Mouse (Mus musculus) liver, embryonic 13.5 days (tissue): ENCODE results near the gene Pla2g5. TPM values are rescaled to one million over a fixed set of nuclear protein-coding genes. Genes with fewer than 3 reads are reported as not detected.

Source experiments
- ATAC-seq: fragments of 200-750 bp; cut with Nextera tagmentation; 2 replicates; pipeline ENCODE4 v1.8.0; 2017; ENCODE audit warnings: low read depth, mild to moderate bottlenecking, moderate number of reproducible peaks, moderate library complexity
- DNase-seq: peaks from one replicate; pipeline ENCODE4 v3.0.0; 2022
- H3K27ac ChIP-seq: fragments of 300-500 bp; sonication (generic); 2 replicates; pipeline ENCODE4 v1.5.1; 2015; ENCODE audit warnings: moderate library complexity, mild to moderate bottlenecking, inconsistent platforms
- H3K27me3 ChIP-seq: fragments of 300-500 bp; sonication (generic); 2 replicates; pipeline ENCODE4 v1.6.1; 2015; ENCODE audit warnings: mild to moderate bottlenecking, inconsistent platforms
- H3K36me3 ChIP-seq: fragments of 300-500 bp; sonication (generic); 2 replicates; pipeline ENCODE4 v1.6.1; 2015; ENCODE audit warnings: mild to moderate bottlenecking, inconsistent platforms
- H3K4me1 ChIP-seq: fragments of 300-500 bp; sonication (generic); replicated peaks from 2 replicates; pipeline ENCODE4 v1.6.1; 2015; ENCODE audit warnings: inconsistent platforms
- H3K4me2 ChIP-seq: fragments of 300-500 bp; sonication (generic); 2 replicates; pipeline ENCODE4 v1.6.1; 2015; ENCODE audit warnings: inconsistent platforms, mild to moderate bottlenecking, moderate library complexity
- H3K4me3 ChIP-seq: fragments of 300-500 bp; sonication (generic); replicated peaks from 2 replicates; pipeline ENCODE4 v1.5.1; 2015; ENCODE audit warnings: mild to moderate bottlenecking, inconsistent platforms
- H3K9ac ChIP-seq: fragments of 300-500 bp; sonication (generic); 2 replicates; pipeline ENCODE4 v1.6.1; 2015; ENCODE audit warnings: mild to moderate bottlenecking, inconsistent platforms
- H3K9me3 ChIP-seq: fragments of 300-500 bp; sonication (generic); replicated peaks from 2 replicates; pipeline ENCODE4 v1.6.1; 2016; ENCODE audit warnings: inconsistent platforms
- WGBS: fragments of 180-500 bp; shearing (Covaris S2); methylation state at CpG from one replicate; pipeline ENCODE4 v1.1.7; 2015; ENCODE audit not compliant: insufficient replicate concordance; 5-methylcytosine and 5-hydroxymethylcytosine counted together
- polyA plus RNA-seq: library from polyadenylated mRNA; unstranded; fragments of >200 nt; fragmentation: Nextera tagmentation; extraction: Ambion mirVana; gene quantifications from 2 replicates; pipeline ENCODE4 v1.2.1, GENCODE M21; 2015

Pla2g5 gene
- polyA plus RNA-seq, 1 experiment from 2014 or later: not detected

DNA sequence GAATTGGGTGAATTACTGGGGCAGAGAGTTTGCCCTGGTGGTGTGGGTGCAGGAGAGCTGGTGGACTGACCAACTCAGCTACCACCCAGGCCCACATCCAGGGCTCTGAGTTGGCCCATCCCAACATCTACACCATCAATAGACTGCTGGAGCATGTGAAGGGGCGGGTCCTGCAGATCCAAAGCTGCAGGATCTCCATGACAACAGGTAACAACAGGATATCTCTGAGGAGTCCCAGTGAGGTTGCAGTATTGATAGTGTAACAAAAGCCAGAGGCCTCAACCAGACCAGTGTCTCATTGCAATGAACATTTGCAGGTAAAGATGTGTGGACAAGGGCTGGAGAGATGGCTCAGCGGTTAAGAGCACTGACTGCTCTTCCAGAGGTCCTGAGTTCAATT is 42.2 kb downstream of the Pla2g5 start:
- Histone ChIP-seq H3K4me3 (no peak overlapping the region), H3K4me2 (no peak overlapping the region), H3K9me3 (no peaks in the 10 kb centered on the region), H3K36me3 (no peaks in the 10 kb centered on the region), H3K27me3 (no peaks in the 10 kb centered on the region), H3K9ac (no peak overlapping the region), H3K4me1 (no peaks in the 10 kb centered on the region), H3K27ac (no peak overlapping the region)
- ATAC-seq (no peak), DNase-seq (no peak)
- 68% methylated on average over 2 of the region's 2 CpGs for WGBS

DNA sequence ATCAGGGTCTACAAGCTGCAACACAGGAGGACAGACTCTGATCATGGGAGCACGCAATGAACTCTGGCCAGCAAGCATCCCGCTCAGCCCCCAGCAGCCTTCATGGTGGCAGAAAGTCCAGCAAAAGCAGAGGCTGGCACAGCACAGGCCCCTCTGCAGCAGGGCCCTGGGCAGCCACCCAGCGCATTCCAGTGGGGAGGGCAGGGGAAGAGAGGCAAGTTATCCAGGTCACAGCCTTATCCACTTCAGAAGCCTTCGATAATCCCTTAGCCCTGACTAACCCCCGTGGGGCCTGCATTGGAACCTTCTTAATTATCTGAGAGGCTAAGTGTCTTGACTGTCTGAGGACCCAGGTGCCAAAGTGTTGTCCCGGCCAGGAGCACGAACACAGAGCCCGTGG is 44.2 kb downstream of the Pla2g5 start:
- Histone ChIP-seq H3K9me3 (no peaks in the 10 kb centered on the region), H3K4me1 (no peaks in the 10 kb centered on the region), H3K27ac (no peak overlapping the region), H3K4me3 (no peak overlapping the region), H3K9ac (no peak overlapping the region), H3K4me2 (no peak overlapping the region), H3K36me3 (no peaks in the 10 kb centered on the region), H3K27me3 (no peaks in the 10 kb centered on the region)
- no peak for DNase-seq
- ATAC-seq: no peak
- WGBS: 42% methylated on average over 8 of the region's 8 CpGs

DNA sequence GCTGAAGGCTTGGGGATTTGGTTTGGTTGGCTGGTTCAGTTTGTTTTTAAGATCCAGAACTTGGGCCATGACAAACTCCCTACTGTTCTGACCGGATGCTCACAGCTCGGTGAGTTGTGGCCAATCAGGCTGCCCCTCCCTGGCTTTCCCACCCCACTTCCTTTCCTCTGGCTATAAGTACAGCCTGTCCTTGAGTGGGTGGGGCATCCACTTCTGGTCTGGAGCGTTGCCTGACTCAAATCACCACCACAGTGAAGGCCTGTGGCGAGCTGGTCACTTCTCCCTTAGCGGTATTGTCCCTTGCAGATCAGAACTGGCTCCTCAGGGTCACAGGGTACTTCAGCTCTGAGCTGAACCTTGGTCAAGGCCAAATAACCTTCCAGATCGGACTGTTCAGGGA is 45.5 kb downstream of the Pla2g5 start:
- H3K36me3 ChIP-seq: no peaks in the 10 kb centered on the region
- ATAC-seq (no peak), DNase-seq (no peak)
- 0 out of 2 replicates have a peak, but pooled peaks cover 3% of the 10 kb centered on the region for H3K27me3 ChIP-seq
- 46% methylated on average over 6 of the region's 6 CpGs for WGBS
- H3K9ac ChIP-seq: no peak overlapping the region
- no peak overlapping the region for H3K4me2 ChIP-seq
- no peaks in the 10 kb centered on the region for H3K9me3 ChIP-seq
- no peaks in the 10 kb centered on the region for H3K4me1 ChIP-seq
- H3K27ac ChIP-seq: no peak overlapping the region
- H3K4me3 ChIP-seq: no peak overlapping the region

DNA sequence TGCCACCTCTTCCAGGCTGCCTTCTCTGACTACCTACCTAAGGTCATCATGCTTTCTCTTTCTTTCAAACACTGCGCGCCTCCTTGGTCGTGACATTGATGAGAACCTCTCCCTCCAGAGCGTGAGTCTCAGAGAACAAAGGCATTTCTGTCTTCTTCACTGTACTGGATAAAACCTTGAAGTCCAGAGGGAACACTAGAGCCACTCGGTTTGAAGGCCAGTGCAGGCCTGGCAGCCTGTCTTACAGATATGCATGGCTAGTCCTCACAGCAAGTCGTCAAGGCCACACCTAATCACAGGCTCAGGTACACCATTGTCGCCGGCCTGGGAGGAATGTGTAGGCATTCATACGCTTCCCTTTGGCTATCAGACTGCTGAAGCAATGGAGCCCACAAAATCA is 47.1 kb downstream of the Pla2g5 start:
- ATAC-seq (no peak), DNase-seq (no peak)
- H3K9ac ChIP-seq: no peak overlapping the region
- H3K4me1 ChIP-seq: no peaks in the 10 kb centered on the region
- no peak overlapping the region for H3K27ac ChIP-seq
- 0 out of 2 replicates have a peak, but pooled peaks cover 3% of the 10 kb centered on the region for H3K27me3 ChIP-seq
- no peaks in the 10 kb centered on the region for H3K36me3 ChIP-seq
- H3K9me3 ChIP-seq: no peaks in the 10 kb centered on the region
- no peak overlapping the region for H3K4me3 ChIP-seq
- WGBS: 73% methylated on average over 9 of the region's 9 CpGs
- H3K4me2 ChIP-seq: no peak overlapping the region

DNA sequence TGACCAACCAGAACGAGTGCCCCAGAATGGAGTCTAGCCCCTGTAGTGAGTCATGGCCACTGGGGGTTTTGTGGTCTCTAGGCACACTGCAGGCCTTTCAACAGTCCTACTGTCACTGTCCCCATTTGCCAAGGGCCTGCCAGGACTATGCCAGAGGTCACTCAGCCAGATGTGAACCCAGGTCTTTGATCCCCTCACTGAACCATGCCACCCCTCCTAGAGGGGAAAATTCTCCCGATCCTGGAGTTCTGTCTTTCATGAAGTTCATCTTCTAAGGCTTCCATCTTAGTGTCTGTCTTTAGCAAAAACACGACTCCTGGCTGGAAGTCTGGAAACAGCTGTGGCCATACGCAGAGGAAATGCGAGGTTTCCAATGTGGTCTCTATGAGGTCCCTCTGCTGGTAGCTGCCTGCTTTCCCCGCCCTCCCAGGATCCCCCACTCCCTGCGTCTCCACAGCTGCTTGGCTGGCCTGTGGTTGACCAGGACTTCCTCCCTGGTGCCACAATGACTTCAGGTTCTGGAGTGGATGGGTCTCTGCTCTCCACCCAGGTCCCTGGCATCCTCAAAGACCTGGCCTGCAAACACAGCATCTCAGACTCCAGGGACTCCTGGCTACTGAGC is 56.3 kb downstream of the Pla2g5 start:
- H3K9ac ChIP-seq: no peak overlapping the region
- no peaks in the 10 kb centered on the region for H3K36me3 ChIP-seq
- H3K27ac ChIP-seq: no peak overlapping the region
- 23% methylated on average over 7 of the region's 7 CpGs for WGBS
- no peak for ATAC-seq
- no peak overlapping the region for H3K4me3 ChIP-seq
- no peaks in the 10 kb centered on the region; the same call in 1 of the 2 replicates for H3K27me3 ChIP-seq
- no peaks in the 10 kb centered on the region for H3K4me1 ChIP-seq
- DNase-seq: no peak
- no peaks in the 10 kb centered on the region for H3K9me3 ChIP-seq
- no peak overlapping the region for H3K4me2 ChIP-seq

DNA sequence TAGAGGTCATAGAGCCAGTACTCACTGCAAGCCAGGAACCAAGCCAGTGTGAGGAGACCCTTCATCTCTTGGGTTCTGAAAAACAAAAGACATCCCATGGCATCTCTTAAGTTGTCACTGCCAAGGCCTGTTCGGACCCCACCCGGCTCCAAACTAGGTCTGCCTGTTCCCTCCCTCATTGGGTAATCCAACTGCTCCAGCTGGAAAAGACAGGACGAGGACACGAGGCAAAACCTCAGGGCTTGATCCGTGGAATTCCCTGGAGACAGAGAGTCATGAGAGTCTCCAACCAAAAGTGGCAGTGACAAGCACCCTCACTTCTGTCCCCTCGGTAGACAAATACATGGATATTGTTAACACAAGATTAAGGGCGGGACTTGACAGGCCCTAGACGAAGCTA is 57.1 kb downstream of the Pla2g5 start:
- H3K27me3 ChIP-seq: no peaks in the 10 kb centered on the region; the same call in 1 of the 2 replicates
- WGBS: 58% methylated on average over 8 of the region's 8 CpGs

DNA sequence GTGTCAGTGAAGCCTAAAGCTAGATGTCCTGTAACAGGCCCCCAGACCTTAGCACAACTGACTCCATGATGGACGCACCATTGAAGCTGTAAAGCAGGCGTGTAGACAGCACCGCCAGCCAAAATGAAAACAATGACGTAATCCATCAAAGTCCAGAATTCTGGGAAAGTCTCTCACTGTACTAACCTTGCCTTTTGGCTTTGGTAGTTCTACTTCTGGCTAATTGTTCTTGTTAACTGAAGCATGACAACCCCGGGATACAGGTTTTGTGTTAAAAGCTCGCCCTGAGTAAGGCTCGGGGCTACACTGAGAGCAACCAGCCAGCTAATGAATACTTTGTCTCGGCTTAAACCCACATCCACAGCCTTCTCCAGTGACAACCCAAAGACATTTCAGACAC is 58.0 kb downstream of the Pla2g5 start:
- no peaks in the 10 kb centered on the region; the same call in 1 of the 2 replicates for H3K27me3 ChIP-seq
- H3K4me3 ChIP-seq: no peak overlapping the region
- 55% methylated on average over 8 of the region's 8 CpGs for WGBS
- H3K27ac ChIP-seq: no peak overlapping the region
- H3K4me1 ChIP-seq: no peaks in the 10 kb centered on the region
- DNase-seq (no peak), ATAC-seq (no peak)
- no peaks in the 10 kb centered on the region for H3K9me3 ChIP-seq
- H3K9ac ChIP-seq: no peak overlapping the region
- H3K36me3 ChIP-seq: no peaks in the 10 kb centered on the region
- H3K4me2 ChIP-seq: no peak overlapping the region

More for the DNA sequence above, 57.1 kb downstream of the Pla2g5 start:
- ATAC-seq (no peak), DNase-seq (no peak)
- Histone ChIP-seq H3K4me3 (no peak overlapping the region), H3K9me3 (no peaks in the 10 kb centered on the region), H3K36me3 (no peaks in the 10 kb centered on the region), H3K9ac (no peak overlapping the region), H3K27ac (no peak overlapping the region), H3K4me2 (no peak overlapping the region), H3K4me1 (no peaks in the 10 kb centered on the region)

DNA sequence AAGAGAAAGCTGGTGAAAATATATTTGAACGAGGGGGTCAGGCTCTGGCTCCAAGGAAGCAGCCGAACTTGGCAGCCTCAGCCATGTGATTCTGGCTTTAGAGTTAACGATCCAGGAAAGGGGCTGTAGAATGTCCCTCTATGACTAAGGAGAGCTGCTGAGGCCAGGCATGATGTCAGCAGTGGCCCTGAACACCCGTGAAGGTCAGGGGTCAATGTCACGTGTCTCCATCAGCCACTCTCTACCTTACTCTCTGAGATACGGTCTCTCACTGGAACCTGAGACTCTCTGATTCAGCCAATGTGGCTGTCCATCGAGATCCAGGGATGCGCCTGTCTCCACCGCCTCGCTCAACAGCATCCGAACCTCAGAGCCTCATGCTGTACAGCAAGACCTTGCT is 60.4 kb downstream of the Pla2g5 start:
- Histone ChIP-seq H3K27ac (no peak overlapping the region), H3K27me3 (no peaks in the 10 kb centered on the region), H3K4me2 (no peak overlapping the region), H3K9ac (no peak overlapping the region), H3K4me1 (no peaks in the 10 kb centered on the region), H3K9me3 (no peaks in the 10 kb centered on the region), H3K36me3 (no peaks in the 10 kb centered on the region), H3K4me3 (no peak overlapping the region)
- 70% methylated on average over 11 of the region's 11 CpGs for WGBS
- DNase-seq: no peak
- ATAC-seq: no peak

DNA sequence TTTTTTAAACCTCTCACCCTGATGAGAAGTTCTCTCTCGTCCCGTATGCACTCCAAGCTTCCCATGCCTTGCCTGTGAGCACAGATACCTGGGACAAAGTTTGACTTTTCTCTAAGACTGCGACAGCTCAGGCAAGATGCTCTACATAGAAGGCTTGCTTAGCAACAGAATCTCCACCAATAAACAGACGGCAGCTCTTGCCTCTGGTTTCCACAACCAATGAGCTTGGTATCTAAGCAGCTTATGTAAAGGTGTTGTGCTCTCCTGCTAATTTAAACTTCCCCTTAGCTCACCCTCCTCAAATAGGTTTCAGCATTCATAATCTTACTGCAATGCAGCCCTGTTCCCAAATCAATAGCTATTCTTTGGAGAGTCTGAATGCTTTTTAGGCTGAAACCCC is 61.7 kb downstream of the Pla2g5 start:
- no peak for DNase-seq
- Histone ChIP-seq H3K4me1 (no peaks in the 10 kb centered on the region), H3K4me2 (no peak overlapping the region), H3K9ac (no peak overlapping the region), H3K36me3 (no peaks in the 10 kb centered on the region), H3K27ac (no peak overlapping the region), H3K9me3 (no peaks in the 10 kb centered on the region), H3K27me3 (no peaks in the 10 kb centered on the region), H3K4me3 (no peak overlapping the region)
- ATAC-seq: no peak
- WGBS: 60% methylated on average over 4 of the region's 4 CpGs

DNA sequence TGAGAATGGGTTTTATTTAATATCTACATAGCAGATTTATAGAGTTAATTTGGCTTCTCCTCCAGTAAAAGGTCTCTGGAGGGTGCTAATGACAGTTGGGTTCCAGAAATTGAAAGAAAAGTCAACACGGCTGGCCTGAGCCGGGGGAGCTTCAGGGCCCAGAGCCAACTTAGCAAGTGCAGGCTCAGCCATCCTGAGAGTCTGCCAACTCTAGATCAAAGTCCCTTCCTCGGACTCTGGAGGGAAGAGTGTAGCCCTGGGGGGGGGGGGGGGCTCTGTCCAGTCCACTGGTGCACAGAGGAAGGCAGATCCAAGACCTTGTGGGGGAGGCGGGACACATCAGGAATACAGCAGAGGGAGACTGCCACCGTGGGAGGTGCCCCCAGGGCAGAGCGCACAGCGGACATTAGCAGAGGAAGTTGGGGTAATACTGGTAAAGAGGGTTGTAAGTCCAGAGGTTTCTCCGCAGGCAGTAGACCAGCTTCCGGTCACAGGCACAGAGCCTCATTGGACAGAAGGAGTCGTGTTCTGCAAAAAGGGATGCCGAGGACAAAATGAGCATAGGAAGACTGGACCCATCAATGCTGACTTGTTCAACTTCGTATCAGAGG is 63.0 kb downstream of the Pla2g5 start:
- Histone ChIP-seq H3K4me3 (no peak overlapping the region), H3K36me3 (no peaks in the 10 kb centered on the region), H3K27ac (no peak overlapping the region), H3K4me1 (no peaks in the 10 kb centered on the region), H3K9ac (no peak overlapping the region), H3K27me3 (no peaks in the 10 kb centered on the region), H3K4me2 (no peak overlapping the region), H3K9me3 (no peaks in the 10 kb centered on the region)
- DNase-seq (no peak), ATAC-seq (no peak)
- WGBS: 67% methylated on average over 12 of the region's 12 CpGs

DNA sequence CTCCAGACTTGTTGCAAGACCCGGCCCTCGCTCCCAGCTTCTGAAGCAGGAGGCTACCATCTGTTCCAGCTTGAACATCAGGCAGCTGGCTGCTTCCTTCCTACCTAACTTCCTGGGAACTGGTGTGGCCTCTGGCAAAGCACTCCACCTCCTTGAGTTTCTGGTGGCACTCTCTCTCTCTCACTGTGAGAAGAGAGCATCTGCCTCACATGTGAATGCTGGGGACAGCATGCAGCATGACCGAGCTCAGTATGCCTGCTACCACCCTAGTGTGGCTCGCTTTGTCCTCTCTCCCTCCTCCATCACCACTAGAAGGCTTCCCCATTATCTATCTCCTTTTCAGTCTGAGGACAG is 66.1 kb downstream of the Pla2g5 start:
- Histone ChIP-seq H3K27ac (no peak overlapping the region), H3K9me3 (no peaks in the 10 kb centered on the region), H3K4me2 (no peak overlapping the region), H3K9ac (no peak overlapping the region), H3K4me3 (no peak overlapping the region), H3K4me1 (no peaks in the 10 kb centered on the region), H3K36me3 (no peaks in the 10 kb centered on the region), H3K27me3 (no peaks in the 10 kb centered on the region)
- ATAC-seq: no peak
- DNase-seq: no peak
- WGBS: 57% methylated on average over 4 of the region's 4 CpGs

DNA sequence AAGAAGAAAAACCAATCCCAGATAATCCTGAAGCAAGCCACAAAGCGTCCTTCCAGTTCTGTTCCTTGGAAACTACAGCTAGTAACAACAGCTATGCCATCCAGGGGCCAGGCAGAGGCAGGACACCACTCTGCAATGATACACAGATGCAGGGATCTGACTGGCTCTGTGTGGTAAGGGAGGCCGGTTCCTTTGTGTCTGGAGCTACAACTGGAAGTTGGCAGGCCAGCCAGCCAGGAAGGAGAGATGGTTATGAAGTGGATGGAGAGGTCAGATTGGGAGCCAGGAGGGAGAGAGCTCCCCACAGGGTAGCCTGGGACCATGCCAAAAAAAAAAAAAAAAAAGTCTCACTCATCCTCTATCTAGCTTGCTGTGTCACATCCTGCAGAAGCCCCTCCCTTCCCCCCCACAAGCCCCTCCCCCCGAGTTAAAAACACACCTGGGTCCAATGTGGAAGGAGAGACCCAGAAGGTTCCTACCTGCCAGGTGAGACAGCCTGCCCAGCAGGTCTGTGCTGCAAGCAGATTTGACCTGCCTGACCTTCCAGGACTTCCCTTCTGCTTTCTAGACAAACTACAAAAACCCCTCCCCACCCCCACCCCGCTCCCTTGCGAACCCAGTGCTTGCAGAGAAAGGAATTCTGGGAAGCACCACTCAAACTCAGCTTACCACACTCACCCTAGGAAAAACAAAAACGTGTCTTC is 66.6 kb downstream of the Pla2g5 start:
- H3K9me3 ChIP-seq: no peaks in the 10 kb centered on the region
- DNase-seq: no peak
- H3K4me2 ChIP-seq: no peak overlapping the region
- H3K4me1 ChIP-seq: no peaks in the 10 kb centered on the region
- H3K9ac ChIP-seq: no peak overlapping the region
- no peak for ATAC-seq
- H3K36me3 ChIP-seq: no peaks in the 10 kb centered on the region
- 26% methylated on average over 6 of the region's 6 CpGs for WGBS
- no peak overlapping the region for H3K4me3 ChIP-seq
- H3K27me3 ChIP-seq: no peaks in the 10 kb centered on the region
- no peak overlapping the region for H3K27ac ChIP-seq
